Mouse (Mus musculus): ENCODE data around the gene Ngfr. TPM values are rescaled to one million over a fixed set of nuclear protein-coding genes. Genes with fewer than 3 reads are reported as not detected.

Gene Ngfr
- total RNA-seq, 2 experiments from 2014 or later, result not detected

GRCm38 (mm10) chr11:95570827-95571619 is 16.5 kb downstream of the Ngfr start:
- no peak for ATAC-seq (replicated peaks; ENCODE audit: low FRiP score, poor library complexity, severe bottlenecking)

GRCm38 (mm10) chr11:95569908-95570307 is 17.6 kb downstream of the Ngfr start:
- no peak for ATAC-seq (replicated peaks; ENCODE audit: low FRiP score, poor library complexity, severe bottlenecking)

- ATAC-seq (replicated peaks; ENCODE audit: low FRiP score, poor library complexity, severe bottlenecking), result no peak
Observed at GRCm38 (mm10) chr11:95567936-95568715, 19.4 kb downstream of the Ngfr start.

DNA sequence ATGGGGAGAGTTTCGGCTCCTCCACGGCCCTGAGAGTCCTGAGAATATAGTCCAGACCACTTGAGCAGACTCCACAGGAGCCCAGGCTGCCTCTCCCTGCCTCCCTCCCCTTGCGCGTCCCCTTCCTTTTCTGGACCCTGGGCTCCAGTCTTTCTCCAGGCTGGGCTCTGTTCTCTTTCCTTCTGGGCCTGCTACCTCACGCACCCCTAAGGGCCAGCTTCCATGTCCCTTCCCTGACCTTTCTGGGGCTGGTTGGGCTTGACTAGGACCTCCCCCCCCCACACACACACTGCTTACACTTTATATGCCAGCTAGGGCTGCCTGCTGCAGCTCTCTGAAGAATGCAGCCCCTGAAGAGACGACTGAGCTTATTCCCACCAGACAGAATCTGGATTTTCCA is 20.2 kb downstream of the Ngfr start:
- ATAC-seq (replicated peaks; ENCODE audit: low FRiP score, poor library complexity, severe bottlenecking), result no peak

GRCm38 (mm10) chr11:95565327-95565726 is 22.2 kb downstream of the Ngfr start:
- no peak for ATAC-seq (replicated peaks; ENCODE audit: low FRiP score, poor library complexity, severe bottlenecking)

GRCm38 (mm10) chr11:95563849-95564248 is 23.7 kb downstream of the Ngfr start:
- ATAC-seq (replicated peaks; ENCODE audit: low FRiP score, poor library complexity, severe bottlenecking), result no peak

DNA sequence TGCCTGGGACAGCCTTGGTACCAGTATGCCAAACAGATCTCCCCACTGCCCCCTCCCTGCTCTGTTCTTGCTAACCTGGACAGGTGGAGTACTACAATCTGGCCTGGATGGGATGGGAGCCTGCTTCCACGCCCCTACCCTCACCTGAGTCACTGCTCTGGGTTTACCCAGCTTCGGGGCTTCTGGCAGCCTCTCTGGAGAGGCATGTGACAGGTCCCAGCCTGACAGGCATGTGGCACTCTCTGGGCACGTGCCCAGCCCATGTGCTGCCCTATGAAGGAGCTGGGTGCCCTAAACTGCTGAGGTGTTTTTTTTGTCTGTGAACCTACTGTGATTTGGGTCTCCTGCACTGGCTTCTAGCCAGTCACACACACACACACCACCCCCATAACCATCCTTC is 26.8 kb downstream of the Ngfr start:
- no peak for ATAC-seq (replicated peaks; ENCODE audit: low FRiP score, poor library complexity, severe bottlenecking)

- no peak for ATAC-seq (replicated peaks; ENCODE audit: low FRiP score, poor library complexity, severe bottlenecking)
Observed at GRCm38 (mm10) chr11:95559761-95560160, 27.8 kb downstream of the Ngfr start.

DNA sequence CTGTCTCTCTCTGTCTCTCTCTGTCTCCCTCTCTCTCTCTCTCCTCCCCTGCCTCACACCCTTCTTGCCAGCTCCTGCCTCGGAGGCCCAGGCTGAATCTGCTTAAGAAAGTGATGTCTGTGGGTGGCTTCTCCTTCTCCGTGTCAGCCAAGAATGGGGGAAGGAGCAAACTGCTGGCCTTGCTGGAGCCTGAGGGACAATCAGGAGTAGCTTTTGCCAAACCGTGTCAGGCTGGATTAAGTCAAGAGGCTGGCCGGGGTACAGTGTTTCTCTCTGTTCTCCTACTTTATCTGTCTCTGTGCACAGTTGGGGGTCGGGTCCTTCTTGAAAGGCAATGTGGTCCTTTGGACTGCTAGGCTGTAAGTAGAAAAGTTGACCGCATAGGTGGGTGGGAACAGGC is 29.8 kb downstream of the Ngfr start:
- ATAC-seq (replicated peaks; ENCODE audit: low FRiP score, poor library complexity, severe bottlenecking), result no peak

GRCm38 (mm10) chr11:95557032-95557431 is 30.5 kb downstream of the Ngfr start:
- ATAC-seq (replicated peaks; ENCODE audit: low FRiP score, poor library complexity, severe bottlenecking), result no peak

DNA sequence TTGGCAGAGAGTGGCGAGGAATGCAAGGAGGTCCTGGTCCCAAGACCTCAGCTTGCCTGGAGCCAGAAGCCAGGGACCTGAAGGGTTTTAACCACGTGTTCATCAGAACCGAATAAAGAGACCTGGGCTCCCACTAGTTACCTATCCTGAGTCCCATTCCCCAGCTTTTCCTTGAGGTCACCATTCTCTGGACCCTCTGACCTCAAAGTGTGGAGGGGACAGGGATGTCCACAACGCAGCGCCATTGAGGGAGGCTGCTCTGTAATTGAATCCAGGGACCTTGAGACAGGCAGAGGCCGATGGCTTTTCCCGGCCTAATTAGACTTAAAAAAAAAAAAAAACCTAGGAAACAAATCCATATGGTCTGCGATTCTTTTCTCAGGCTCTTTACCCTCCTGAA is 32.3 kb downstream of the Ngfr start:
- ATAC-seq (replicated peaks; ENCODE audit: low FRiP score, poor library complexity, severe bottlenecking), result no peak

DNA sequence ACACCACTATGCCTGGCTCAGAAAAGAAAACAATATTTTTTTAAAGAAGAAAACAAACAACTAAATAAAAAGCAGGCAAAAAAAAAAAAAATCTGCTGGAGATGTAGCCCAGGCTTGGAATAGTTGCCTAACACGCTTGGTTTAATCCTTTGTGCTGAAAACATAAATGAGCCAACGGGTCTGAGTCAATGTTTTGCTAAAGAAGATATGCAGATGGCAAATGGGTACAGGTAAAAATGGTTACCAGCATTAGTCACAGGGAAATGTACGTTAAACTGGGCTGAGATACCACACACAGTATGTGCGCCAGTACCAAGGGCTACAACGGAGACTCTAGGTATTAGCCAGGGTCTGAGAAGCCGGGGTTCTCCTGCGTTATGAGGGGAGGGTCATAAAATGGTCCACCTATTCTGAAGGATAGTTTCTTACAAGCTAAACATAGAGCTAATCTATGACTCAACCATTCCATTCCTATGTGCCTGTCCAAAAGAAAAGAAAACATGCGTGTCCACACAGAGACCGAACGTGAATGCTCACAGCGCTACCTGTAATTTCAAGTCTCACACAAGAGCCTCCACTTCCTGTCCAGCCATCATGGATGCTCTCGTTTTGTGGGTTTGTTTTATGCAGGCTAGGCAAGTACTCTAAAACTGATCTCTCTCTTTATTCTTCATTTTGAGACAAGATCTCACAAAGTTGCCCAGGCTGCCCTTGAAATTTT is 37.1 kb downstream of the Ngfr start:
- no peak for ATAC-seq (replicated peaks; ENCODE audit: low FRiP score, poor library complexity, severe bottlenecking)

GRCm38 (mm10) chr11:95546021-95546782 is 41.3 kb downstream of the Ngfr start:
- no peak for ATAC-seq (replicated peaks; ENCODE audit: low FRiP score, poor library complexity, severe bottlenecking)

- ATAC-seq (replicated peaks; ENCODE audit: low FRiP score, poor library complexity, severe bottlenecking), result no peak
Observed at GRCm38 (mm10) chr11:95544546-95545327, 42.8 kb downstream of the Ngfr start.

- no peak for ATAC-seq (replicated peaks; ENCODE audit: low FRiP score, poor library complexity, severe bottlenecking)
Observed at GRCm38 (mm10) chr11:95540637-95541385, 46.7 kb downstream of the Ngfr start.

- no peak for ATAC-seq (replicated peaks; ENCODE audit: low FRiP score, poor library complexity, severe bottlenecking)
Observed at GRCm38 (mm10) chr11:95538378-95539104, 49.0 kb downstream of the Ngfr start.

- ATAC-seq (replicated peaks; ENCODE audit: low FRiP score, poor library complexity, severe bottlenecking), result peak; percentile 75
Observed at GRCm38 (mm10) chr11:95533484-95534160, 53.9 kb downstream of the Ngfr start.

All from erythroid progenitor cell, adult 5-6 weeks (primary cell).